Mouse (Mus musculus) liver, embryonic 14.5 days (tissue): Measurements from ENCODE around the gene Sirpb1a. TPM values are rescaled to one million over a fixed set of nuclear protein-coding genes. Genes with fewer than 3 reads are reported as not detected.
"Not testable (repeated sequence)": the region's sequence is repeated elsewhere in the genome, so short reads cannot be mapped to it uniquely, and the experiment has no call there.

Source experiments
- ATAC-seq: fragments of 200-750 bp; cut with Nextera tagmentation; 2 replicates; pipeline ENCODE4 v1.8.0; 2017; ENCODE audit warnings: moderate number of reproducible peaks, mild to moderate bottlenecking, moderate library complexity; ENCODE audit not compliant: insufficient read depth
- DNase-seq, 3 experiments: peaks; one replicate each; pipeline ENCODE4 v3.0.0-alpha.2; 2012 to 2013; ENCODE audit warnings: low read depth in 3 of 3, low spot score in 3 of 3
- H3K27ac ChIP-seq: fragments of 300-500 bp; sonication (generic); 2 replicates; pipeline ENCODE4 v1.5.1; 2014; ENCODE audit warnings: moderate library complexity, mild to moderate bottlenecking, control low read depth, inconsistent platforms
- H3K27me3 ChIP-seq: fragments of 300-500 bp; sonication (generic); 2 replicates; pipeline ENCODE4 v1.6.1; 2014; ENCODE audit warnings: mild to moderate bottlenecking, low read length, moderate library complexity; ENCODE audit not compliant: control insufficient read depth, insufficient read depth
- H3K36me3 ChIP-seq: fragments of 300-500 bp; sonication (generic); replicated peaks from 2 replicates; pipeline ENCODE4 v1.6.1; 2014; ENCODE audit warnings: low read depth; ENCODE audit not compliant: control insufficient read depth, insufficient read depth
- H3K4me1 ChIP-seq, 2 experiments: fragments of 200-500 bp in 1 of 2; fragments of 300-500 bp in 1 of 2; sonication (generic) in 1 of 2; replicated peaks; 2 replicates each; pipeline ENCODE4 v1.6.1; 2012 to 2014; ENCODE audit warnings: antibody characterized with exemption in 1 of 2, inconsistent platforms in 1 of 2, low read length in 1 of 2; ENCODE audit not compliant: control insufficient read depth in 2 of 2, insufficient read depth in 2 of 2
- H3K4me2 ChIP-seq: fragments of 300-500 bp; sonication (generic); 2 replicates; pipeline ENCODE4 v1.6.1; 2014; ENCODE audit warnings: low read depth, mild to moderate bottlenecking, control low read depth, moderate library complexity
- H3K4me3 ChIP-seq, 2 experiments: fragments of 200-500 bp in 1 of 2; fragments of 300-500 bp in 1 of 2; sonication (generic) in 1 of 2; 2 replicates each; pipeline ENCODE4 v1.5.1; 2012 to 2014; ENCODE audit warnings: low read depth in 2 of 2, low read length in 2 of 2, mild to moderate bottlenecking in 2 of 2, control low read depth in 1 of 2, inconsistent platforms in 1 of 2, moderate library complexity in 1 of 2; ENCODE audit not compliant: insufficient read depth in 1 of 2
- H3K9ac ChIP-seq: fragments of 300-500 bp; sonication (generic); replicated peaks from 2 replicates; pipeline ENCODE4 v1.6.1; 2014; ENCODE audit warnings: mild to moderate bottlenecking, control low read depth, moderate library complexity
- H3K9me3 ChIP-seq: fragments of 300-500 bp; sonication (generic); 2 replicates; pipeline ENCODE4 v1.6.1; 2016; ENCODE audit warnings: low read length, mixed read lengths; ENCODE audit not compliant: control insufficient read depth
- CTCF ChIP-seq: IDR thresholded peaks from 2 replicates; pipeline ENCODE4 v1.5.1; 2016; ENCODE audit warnings: antibody characterized with exemption, low read depth, control low read depth
- EP300 ChIP-seq: IDR thresholded peaks from 2 replicates; pipeline ENCODE4 v1.6.1; 2016; ENCODE audit warnings: antibody characterized with exemption, low read depth
- WGBS: fragments of 180-500 bp; shearing (Covaris S2); extraction: QIAGEN DNeasy Blood & Tissue Kit; methylation state at CpG from one replicate; pipeline ENCODE4 v1.1.7; 2014; ENCODE audit not compliant: insufficient replicate concordance; 5-methylcytosine and 5-hydroxymethylcytosine counted together
- polyA plus RNA-seq, 2 experiments: library from polyadenylated mRNA; depleted of rRNA in 1 of 2; stranded (reverse) in 1 of 2; unstranded in 1 of 2; fragments of >200 nt; fragmentation: Nextera tagmentation in 1 of 2; extraction: Ambion mirVana in 1 of 2; gene quantifications; 2 replicates each; pipeline versions ENCODE4 v1.2.1 to v1.2.3; 2012 to 2014

The Sirpb1a gene
- not detected in 2 replicates for polyA plus RNA-seq (2012; rRNA removed)
- polyA plus RNA-seq (2014; fragmentation: Nextera tagmentation; extraction: Ambion mirVana) = not detected in 2 replicates

GRCm38 (mm10) chr3:15426447-15426846 lies at the start of gene Sirpb1a:
Sirpb1a (minus strand) TSS chr3:15426520.
- not testable (repeated sequence) for H3K27me3 ChIP-seq, H3K9me3 ChIP-seq, H3K9ac ChIP-seq, H3K4me1 ChIP-seq, H3K4me3 ChIP-seq, ATAC-seq, H3K36me3 ChIP-seq, DNase-seq, H3K4me2 ChIP-seq, H3K27ac ChIP-seq
- WGBS = 73% methylated on average over 1 of the region's 1 CpGs

- H3K9me3 ChIP-seq, H3K27ac ChIP-seq, H3K36me3 ChIP-seq, H3K4me2 ChIP-seq, H3K4me1 ChIP-seq, H3K27me3 ChIP-seq, H3K4me3 ChIP-seq, ATAC-seq, H3K9ac ChIP-seq, DNase-seq: not testable (repeated sequence)
- 59% methylated on average over 1 of the region's 2 CpGs for WGBS
These were observed 48.5 kb upstream of the Sirpb1a start for GRCm38 (mm10) chr3:15474831-15475230.

- not testable (repeated sequence) for H3K27ac ChIP-seq, H3K4me3 ChIP-seq, H3K9me3 ChIP-seq, H3K4me1 ChIP-seq, ATAC-seq, DNase-seq, H3K9ac ChIP-seq, H3K4me2 ChIP-seq, H3K36me3 ChIP-seq, H3K27me3 ChIP-seq
- 50% methylated on average over 1 of the region's 3 CpGs for whole genome bisulfite sequencing
These were observed 43.8 kb upstream of the Sirpb1a start for GRCm38 (mm10) chr3:15470158-15470557.

GRCm38 (mm10) chr3:15443936-15444335 lies 17.6 kb upstream of the Sirpb1a start:
- not testable (repeated sequence) for H3K4me1 ChIP-seq, H3K9me3 ChIP-seq, ATAC-seq, H3K36me3 ChIP-seq, H3K4me3 ChIP-seq, DNase-seq, H3K27me3 ChIP-seq, H3K27ac ChIP-seq, H3K9ac ChIP-seq, H3K4me2 ChIP-seq
- WGBS = 50% methylated on average over 1 of the region's 1 CpGs

GRCm38 (mm10) chr3:15439844-15440243 lies 13.5 kb upstream of the Sirpb1a start:
- not testable (repeated sequence) for H3K9ac ChIP-seq, H3K4me3 ChIP-seq, H3K27ac ChIP-seq, H3K4me2 ChIP-seq, H3K36me3 ChIP-seq, H3K27me3 ChIP-seq, H3K4me1 ChIP-seq, H3K9me3 ChIP-seq, DNase-seq, ATAC-seq
- 33% methylated on average over 1 of the region's 1 CpGs for WGBS

GRCm38 (mm10) chr3:15427917-15428316 lies 1.6 kb upstream of the Sirpb1a start:
- no peak for TF ChIP-seq EP300
- TF ChIP-seq CTCF = no peak
- Histone ChIP-seq H3K9ac (no peak overlapping the region), H3K4me2 (no peak overlapping the region), H3K4me1 (no peaks in the 10 kb centered on the region), H3K9me3 (no peaks in the 10 kb centered on the region), H3K27ac (no peak overlapping the region), H3K27me3 (no peaks in the 10 kb centered on the region), H3K36me3 (no peaks in the 10 kb centered on the region), H3K4me3 (no peak overlapping the region)
- ATAC-seq = no peak
- 32% methylated on average over 1 of the region's 1 CpGs for WGBS
- no peak for DNase-seq

GRCm38 (mm10) chr3:15355690-15356089 lies 70.6 kb downstream of the Sirpb1a start:
- not testable (repeated sequence) for H3K27me3 ChIP-seq, H3K9me3 ChIP-seq, H3K9ac ChIP-seq, H3K4me3 ChIP-seq, DNase-seq, ATAC-seq, H3K36me3 ChIP-seq, H3K27ac ChIP-seq, H3K4me1 ChIP-seq, H3K4me2 ChIP-seq
- 48% methylated on average over 3 of the region's 3 CpGs for WGBS

GRCm38 (mm10) chr3:15350318-15350717 lies 76.0 kb downstream of the Sirpb1a start:
- H3K27ac ChIP-seq, H3K4me3 ChIP-seq, DNase-seq, H3K27me3 ChIP-seq, H3K4me2 ChIP-seq, H3K9ac ChIP-seq, ATAC-seq, H3K9me3 ChIP-seq, H3K36me3 ChIP-seq, H3K4me1 ChIP-seq: not testable (repeated sequence)
- WGBS = 52% methylated on average over 1 of the region's 2 CpGs
